Mouse (Mus musculus) layer of hippocampus, postnatal 36 days (tissue): ENCODE data around the gene Wif1. TPM values are rescaled to one million over a fixed set of nuclear protein-coding genes. Genes with fewer than 3 reads are reported as not detected.

Source experiments
- DNase-seq, 2 experiments: peaks; one replicate each; pipeline ENCODE4 v3.0.0; 2022
- total RNA-seq, 2 experiments: library from RNA; stranded (reverse); gene quantifications; 2 replicates each; pipeline ENCODE4 v1.2.3; 2021

Gene Wif1
- total RNA-seq: 1 to 10 TPM in 1 of 2 experiments, under 1 TPM in 1; 0.63 to 1.4 TPM

DNA sequence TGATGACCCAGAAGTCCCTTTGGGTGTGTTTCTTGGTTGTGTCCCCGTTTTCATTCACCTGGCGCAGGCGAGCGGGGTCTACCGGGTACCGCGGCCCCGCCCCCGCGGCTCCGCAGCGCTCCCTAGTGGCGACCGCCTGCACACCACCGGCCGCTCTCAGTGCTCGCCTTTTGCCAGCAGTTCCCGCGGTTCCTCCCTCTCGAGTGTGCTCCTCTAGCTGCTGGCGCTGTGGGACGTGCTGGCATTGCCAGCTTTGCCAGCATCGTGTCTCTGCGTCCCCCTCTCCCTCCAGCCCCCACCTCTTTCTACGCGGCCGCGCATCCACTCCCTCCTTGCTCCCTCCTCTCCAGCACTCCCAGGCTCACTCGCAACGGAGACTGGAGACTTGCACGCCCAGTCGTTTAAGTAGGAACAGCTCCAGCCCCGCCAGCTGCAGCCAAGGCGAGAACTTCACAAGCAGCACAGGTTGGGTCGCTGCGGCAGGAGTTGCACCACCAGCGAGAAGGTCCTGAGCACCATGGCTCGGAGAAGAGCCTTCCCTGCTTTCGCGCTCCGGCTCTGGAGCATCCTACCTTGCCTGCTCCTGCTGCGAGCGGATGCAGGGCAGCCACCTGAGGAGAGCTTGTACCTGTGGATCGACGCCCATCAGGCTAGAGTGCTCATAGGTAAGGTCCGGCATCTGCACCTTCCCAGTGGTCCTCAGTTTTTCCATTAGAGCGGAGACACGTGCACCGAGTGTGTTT, at the start of gene Wif1:
Wif1 (plus strand) TSS at position 135 of the 743 bp plus-strand sequence.
- DNase-seq: peak; percentile 21 to 40

DNA sequence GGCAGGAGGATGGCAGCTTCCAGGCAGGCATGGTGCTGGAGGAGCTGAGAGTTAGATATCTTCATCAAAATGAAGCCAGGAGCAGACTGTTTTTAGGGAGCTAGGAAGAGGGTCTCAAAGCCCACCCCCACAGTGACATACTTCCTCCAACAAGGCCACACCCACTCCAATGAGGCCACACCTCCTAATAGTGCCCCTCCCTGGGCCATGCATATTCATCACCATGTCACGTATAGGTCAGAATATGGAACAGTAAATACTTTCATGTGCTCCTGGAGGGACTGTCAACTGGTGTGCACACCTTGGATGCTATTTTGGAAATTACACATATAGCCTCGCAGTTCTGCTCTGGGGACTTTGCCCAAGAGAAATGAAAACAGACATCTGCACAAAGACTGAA, 31.6 kb upstream of the Wif1 start:
- DNase-seq: no peak

DNA sequence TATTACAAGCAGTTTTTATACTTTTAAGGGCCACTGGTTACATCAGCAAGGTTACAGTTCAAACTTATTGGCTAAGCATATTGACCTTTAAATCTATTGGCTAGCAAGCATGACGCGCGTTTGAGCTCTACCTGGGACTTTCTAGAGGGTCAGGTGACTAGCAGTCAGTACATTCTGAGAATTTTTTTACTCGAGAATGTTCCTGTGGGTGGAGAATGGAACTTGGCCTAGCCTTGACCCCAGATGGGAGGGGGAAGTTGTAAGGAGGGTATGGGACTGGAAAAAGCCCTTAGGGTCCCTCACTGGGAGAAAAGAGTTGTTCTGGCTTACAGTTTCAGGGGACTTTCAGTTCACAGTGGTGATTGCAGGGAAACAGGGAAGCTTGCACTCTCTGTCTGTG, 22.3 kb upstream of the Wif1 start:
- no peak for DNase-seq

DNA sequence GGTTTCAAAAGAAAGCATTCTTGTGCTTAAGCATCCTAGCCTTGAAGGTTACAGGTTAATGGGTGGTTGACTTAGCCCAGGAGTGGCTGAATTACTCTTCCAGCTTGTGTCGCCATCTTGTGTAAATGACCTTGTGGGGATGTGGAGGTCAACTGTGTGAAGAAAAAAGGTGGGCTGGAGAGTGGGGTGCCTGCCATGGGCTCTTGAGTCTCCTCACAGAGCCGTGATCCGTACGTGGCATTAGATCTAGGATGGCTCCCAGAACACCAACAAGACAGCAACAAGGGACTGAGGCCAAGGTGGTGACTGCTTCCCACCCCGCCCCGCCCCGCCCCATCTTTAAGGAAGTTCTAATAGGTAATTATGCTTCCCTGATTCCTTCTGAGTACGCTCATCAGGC, 17.5 kb upstream of the Wif1 start:
- DNase-seq: no peak

DNA sequence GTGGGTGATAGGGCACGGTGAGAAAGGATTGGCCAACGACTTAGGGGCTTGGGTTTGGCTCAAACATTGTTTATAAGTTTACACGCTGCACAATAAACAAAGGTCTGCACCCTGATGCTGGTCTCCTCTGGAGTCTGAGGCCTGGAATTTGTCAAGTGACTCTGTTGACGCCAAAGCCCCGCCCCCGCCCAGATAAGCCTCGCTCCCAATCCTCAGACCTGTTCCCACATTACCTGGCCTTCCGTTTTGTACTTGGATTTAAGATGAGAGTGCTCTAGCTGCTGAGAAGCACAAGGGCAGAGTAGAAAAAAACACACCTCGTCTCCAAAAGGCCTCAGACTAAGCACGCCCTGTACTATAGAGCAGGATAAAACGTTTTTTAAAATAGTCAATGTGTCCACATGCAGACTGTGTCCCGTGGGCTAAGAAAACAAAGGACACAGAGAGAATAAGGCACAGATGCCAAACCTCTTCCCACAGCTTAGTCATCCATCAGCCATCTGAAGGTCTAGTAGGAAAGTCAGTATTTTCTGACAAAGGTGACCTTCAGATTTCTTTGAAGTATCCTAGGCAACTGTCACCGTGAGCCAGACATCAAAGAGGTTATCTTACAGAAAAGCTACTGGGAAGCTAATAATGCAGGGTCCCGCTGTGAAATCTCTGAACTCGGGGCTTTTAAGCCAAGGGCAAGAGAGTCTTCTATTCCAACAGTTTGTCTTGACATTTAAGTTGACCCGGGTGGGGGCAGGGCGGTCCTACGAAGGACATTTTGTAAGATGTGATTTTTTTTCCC, 16.9 kb upstream of the Wif1 start:
- DNase-seq: no peak

DNA sequence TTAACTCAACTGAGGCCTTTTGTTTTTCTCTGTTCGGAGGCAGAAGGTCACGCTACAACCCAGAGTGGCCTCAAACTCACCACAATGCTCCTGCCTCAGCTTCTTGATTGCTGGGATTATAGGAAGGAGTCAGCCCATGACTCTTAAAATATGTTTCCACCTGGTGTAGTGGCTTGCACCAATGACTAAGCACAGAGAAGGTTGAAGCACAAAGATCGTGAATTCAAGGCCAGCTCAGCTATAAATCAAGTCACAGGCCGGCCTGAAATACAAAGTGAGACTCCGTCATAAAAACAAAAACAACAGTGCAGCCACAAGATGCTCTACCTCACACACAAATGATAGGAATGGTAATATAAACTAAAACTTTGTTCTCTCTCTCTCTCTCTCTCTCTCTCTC, 10.8 kb upstream of the Wif1 start:
- DNase-seq: no peak

DNA sequence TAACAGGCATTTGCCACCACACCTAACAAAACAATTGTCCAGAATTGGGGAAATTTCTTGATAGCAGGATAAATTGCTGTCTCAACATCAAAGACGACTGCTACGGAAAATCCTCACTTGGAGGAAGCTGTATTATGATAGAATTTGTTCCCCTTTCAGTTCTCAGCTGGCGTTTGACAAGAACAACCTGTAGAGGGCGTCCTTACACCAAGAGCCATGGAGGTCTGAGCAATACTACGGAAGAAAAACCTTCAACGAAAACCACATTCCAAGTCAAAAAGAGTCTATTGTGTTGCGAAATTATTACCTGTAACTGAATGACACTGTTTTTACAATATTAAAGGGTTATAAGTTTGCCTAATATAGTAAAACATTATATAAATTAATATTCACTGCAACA, 2.0 kb upstream of the Wif1 start:
- DNase-seq: no peak

DNA sequence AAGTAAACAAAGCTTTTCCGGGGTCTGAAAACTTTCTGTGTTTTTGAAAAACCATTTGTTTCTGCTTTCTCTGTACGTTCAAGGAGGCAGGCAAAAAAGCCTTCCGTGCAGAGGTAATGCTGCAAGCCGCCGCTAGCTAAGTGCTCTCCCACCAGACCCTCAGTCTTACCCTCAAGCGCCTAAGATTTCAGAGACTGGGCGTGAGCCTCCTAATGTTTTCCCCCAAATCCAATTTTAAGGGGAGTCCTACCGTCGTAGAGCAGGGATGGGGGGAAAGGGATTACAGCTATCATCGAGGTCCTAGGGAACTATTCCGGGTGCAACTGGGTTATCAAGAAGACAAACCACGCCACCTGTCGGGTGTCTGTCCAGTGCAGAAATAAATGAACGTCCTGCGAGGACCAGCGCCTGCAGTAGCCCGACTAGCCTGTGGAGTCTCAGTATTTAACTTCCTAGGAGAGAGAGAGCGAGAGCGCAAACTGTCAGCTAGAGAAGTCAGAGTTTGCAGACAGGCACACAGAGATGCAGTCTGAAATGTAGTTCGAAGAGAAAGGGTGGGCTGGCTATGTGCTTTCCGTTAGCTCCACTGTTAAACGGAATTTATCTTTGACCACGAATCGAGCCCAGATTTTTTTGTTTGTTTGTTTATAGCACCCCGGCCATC, 500 bp upstream of the Wif1 start:
- peak; percentile 8 to 17 for DNase-seq

DNA sequence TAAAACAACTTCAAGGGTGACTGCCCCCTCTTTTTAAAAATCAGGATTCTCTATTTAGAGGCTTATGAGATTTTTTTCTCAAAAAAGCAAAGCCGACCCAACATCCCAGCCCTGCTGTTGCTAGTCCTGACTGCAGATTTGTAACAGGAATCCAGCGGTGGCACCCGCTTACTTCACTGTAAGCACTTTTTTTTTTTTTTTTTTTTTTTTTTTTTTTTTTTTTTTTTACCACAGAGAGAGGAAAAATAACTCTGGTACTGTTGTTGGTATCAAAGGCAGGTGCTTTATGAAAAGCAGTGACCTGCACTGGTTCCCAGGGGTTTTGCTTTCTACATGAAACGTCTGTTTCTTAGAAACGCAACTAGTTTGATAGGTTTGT, 798 bp downstream of the Wif1 start:
- DNase-seq: no peak

DNA sequence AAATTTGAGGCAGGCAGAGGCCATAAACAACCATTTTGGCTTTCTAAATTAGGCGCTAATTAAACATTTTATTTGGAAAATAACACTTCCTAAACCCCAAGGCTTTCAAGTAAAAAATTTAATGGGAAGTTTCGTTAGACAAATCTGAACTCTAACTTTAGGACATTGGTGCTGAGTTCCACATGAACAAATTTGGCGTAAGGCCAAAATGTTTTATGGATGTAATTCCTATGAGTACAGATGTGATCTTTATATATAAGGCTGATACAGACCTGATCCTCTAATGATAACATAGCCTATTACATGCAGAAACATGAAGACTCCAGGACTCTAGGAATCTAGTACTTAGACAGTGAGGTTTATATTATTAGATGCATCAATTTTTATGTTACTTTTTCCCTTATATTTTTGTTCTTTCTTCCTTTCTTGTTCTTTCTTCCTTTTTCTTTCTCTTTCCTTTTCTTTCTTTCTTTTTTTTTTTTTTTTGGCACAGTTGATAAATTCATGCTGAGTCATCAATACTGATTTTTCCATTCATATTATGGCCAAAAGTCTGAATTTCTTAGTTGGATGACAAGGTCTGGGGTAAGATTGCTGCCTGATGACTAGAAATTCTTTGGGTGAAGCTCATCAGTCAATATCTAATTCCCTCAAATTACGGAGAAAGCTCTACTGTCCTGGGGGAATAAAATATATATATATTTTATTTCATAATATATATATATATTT, 5.0 kb downstream of the Wif1 start:
- no peak for DNase-seq

DNA sequence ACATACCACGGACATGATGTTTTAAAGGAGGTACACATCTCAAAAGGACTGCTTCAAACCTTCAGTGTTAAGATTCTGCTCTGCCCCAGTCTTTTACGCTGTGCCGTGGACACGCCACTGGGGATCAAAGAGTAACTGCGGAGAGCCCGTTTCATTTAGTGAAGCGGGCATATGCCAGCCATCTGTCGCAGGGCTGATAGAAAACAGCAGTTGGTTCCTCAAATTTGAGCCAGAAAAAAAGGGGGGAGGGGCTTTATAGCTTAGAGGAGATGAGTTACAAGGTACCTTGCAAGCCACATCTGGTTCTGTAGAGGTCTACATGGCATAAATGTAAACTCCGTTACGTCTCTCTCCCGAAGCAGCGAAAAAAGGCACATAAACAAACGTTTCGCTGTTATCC, 7.2 kb downstream of the Wif1 start:
- no peak for DNase-seq

DNA sequence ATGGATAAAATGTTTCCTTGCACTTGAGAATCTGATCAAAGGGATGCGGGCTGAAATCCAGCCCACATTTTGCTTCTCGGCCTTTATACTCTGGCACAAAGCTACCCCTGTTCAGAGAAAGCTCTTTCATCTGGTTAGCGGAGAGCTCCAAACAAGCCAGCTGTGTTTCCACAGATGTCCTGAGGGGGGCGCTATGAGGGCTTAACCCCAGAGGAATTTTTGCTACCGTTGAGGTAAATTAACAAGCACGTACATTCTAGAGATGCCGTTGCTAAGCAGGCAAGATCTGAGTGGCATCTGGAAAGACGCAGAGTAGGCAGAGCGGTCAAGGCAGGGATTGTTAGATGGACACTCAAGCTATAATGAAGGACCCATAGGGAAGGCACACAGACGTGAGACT, 13.7 kb downstream of the Wif1 start:
- no peak for DNase-seq

DNA sequence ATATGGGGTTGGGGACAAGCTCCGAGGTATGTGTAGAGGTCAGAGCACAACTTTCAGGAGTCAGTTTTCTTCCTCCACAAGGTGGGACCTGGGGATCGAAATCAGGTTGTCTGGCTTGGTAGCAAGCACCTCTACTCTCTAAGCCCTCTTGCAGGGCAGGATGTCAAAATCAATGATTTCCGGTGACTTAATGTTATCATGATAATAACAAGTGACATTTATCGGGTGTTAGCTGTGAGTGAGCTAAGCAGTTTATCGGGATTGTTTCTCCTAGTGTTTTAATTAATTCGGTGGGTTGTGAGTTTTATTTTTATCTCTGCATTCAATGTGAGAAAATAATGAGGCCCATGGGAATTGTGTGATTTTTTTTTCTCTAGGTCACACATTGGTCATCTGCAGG, 18.3 kb downstream of the Wif1 start:
- no peak for DNase-seq

DNA sequence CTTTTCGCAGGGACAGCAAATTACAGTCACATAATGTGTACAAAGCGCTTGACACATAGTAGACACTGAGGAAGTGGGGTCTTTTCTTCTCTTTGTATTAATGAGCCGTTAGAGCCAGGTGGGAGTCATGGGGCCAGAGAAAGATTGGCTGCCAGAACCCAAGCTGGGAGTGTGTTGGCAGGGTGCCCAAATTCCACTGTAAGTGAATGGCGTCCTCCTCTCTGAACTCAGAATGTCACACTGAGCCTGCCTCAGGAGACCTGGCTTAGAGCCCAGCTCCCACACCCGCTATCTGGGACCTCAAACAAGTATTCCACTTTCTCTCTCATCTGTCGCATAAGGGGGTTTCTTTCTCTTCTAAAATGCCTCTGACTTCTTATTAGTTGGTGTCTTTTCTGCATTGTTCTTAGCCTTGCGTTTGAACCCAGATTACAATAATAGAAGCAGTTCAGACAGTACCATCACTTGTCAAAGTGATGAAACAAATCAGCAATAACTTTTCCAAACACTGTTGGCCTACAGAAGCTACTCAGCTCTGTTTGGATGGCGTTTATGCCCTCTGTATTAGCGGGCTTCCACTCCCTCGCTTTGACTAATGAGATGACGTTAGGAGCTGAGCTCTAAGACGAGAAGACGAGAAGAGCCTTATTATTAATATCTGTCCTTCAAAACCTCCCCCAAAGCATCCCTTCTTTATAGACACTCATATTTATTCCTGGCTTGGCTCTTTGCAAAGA, 21.9 kb downstream of the Wif1 start:
- DNase-seq: peak; percentile 4 to 7

DNA sequence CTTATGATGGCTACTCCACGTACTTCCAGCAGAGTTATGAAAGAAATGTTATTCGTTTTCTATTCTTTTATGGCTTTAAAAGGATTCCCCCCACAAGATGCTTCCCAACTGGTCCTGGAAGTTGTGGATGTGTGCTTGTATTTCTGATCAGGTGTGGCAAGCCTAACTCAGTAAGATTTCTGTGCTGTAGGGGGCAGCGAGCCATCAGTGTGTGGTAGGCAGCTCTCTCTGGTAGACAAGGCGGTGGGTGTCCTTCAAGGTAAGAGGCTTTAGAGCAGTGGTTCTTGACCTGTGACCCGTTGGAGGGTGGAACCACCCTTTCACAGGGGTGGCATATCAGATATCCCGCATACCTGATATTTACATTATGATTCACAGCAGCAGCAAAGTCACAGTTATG, 23.1 kb downstream of the Wif1 start:
- no peak for DNase-seq

DNA sequence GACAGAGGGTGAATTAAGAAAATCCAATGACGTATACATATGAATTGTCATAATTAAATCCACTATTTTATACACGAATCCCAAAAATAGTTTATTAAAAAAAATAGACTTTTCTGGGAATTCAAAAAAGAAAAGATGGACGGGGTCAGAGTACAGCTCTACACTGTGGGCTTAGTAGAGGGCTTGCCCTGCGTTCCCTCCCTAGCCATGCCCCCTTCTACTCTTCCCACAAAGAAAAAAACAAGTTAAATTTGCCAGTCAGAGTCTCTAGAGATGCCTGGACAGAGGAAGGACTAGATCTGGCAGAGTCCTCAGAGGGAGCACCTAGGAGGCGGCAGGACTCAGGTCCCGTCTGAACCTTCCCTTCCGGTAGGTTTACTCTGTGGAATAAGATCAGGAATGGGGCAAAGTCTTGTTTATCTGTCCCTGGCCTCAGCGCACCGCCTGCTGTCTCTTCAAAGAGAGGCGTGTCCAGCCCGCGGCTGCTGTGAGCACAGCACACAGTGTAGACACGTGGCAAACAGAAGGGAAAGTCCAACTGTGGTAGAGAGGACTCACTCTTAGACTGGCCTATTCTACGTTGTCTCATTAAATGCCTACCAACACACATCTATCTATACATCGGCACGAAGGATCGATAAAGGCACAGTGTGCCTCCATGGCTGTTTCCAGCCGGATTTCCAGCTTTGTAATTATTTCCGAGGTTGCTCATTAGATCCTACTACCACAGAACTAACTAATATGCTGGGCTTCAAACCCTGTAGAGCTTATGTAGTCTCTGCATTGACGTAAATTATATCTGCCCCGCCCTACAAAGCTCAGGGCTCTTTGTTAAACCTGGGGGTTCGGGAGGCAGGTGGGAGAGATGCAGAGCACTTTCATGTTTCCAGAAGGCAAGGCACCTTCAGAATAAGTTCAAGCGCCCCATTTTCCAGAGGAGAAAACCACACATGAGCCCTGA, 25.6 kb downstream of the Wif1 start:
- DNase-seq: no peak

DNA sequence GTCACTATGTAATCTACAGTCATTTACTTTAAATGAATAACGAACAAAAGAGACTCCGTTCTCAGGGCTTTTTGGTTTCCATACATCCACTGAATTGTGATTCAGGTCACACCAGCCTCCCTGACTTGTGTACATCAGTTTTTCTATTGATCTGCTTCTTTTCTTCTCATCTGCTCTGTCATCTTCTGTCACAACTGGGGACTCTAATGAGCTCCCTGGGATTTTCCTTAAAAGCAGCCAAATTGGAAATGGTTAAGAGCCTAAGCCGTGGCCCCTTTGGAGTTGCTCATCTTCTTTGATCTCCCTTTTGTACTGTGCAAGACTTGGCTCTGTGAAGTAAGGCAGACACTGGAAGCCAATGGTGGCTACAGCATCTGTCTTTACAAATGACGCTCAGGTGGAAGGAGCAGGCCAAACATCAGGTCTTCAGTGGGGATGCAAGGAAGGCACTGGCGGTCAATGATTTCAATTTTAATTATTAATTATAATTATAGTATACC, 27.6 kb downstream of the Wif1 start:
- DNase-seq: no peak

DNA sequence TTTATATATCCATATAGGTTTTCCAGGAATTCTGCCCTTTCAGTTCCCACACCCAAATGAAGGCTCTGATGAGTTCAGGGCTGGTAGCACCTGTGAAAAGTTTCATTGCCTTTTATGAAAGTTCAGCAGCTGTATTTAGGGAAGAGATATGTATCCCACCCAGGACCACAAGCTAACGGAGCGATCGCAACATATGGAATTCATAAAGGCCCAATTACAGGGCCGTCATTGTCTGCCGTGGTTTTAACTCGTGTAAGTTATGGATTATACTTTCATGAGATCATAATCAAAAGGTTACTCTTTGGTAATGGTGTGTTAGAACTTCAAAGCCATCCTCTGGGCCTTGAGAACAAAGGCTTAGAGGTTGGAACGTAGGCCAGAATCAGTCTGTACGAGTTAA, 28.9 kb downstream of the Wif1 start:
- no peak for DNase-seq

DNA sequence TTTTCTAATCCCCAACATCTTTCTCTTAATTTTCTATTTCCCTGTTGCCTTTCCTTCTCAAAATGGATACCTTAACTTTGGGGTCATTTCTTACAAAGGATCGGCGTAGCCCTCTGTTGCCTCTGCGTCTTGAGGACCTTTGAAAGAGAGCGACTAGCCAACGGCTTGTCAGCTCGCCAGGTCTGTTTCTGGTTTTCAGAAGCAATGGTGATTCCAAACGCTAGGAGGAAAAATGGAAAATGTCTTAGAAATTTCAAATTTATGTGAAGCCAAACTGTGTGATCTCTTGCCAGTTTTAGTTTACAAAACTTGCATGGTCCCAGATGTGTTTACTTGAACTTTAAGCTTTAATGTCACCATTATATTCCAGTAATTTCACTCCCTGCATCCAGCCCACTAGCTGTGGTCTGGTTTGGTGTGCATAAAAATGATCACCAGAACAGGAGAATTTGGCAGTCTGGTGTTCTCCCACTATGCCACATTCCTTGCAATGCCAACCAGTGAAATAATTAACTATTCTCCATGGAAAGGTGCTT, 33.7 kb downstream of the Wif1 start:
- DNase-seq: no peak

DNA sequence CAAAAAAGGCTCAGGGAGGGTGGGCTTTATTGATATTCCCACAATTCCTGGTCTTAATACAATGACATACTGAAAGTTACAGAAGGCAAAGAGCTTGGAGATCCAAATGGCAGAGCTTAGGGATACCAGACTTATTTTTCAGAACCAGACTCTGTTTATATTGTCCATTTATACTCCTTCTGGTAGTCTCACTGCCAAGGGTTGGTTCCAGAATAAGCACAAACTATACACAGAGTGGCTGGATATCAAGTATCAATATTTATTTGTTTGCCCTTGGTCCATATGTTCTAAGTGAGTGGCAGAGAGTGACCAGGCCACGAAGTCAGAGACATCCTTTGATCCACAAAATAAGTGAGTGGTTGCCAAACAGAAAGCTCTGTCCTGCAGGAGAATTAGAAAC, 34.2 kb downstream of the Wif1 start:
- no peak for DNase-seq
